Mouse (Mus musculus) large intestine, adult 2 months (tissue): ENCODE results near the gene 5330417C22Rik. TPM values are rescaled to one million over a fixed set of nuclear protein-coding genes. Genes with fewer than 3 reads are reported as not detected.

Experiments
- DNase-seq: peaks from one replicate; pipeline ENCODE4 v3.0.0-alpha.2; 2012; ENCODE audit warnings: low read depth, low spot score
- WGBS: fragments of 180-500 bp; shearing (Covaris S2); methylation state at CpG from one replicate; pipeline ENCODE4 v1.1.7; 2018; 5-methylcytosine and 5-hydroxymethylcytosine counted together
- polyA plus RNA-seq: library from polyadenylated mRNA; depleted of rRNA; stranded (reverse); fragments of >200 nt; gene quantifications from 2 replicates; pipeline ENCODE4 v1.2.3, GENCODE M21; 2012; rRNA removed

Gene 5330417C22Rik
- polyA plus RNA-seq, 1 experiment: 24.4 TPM

DNA sequence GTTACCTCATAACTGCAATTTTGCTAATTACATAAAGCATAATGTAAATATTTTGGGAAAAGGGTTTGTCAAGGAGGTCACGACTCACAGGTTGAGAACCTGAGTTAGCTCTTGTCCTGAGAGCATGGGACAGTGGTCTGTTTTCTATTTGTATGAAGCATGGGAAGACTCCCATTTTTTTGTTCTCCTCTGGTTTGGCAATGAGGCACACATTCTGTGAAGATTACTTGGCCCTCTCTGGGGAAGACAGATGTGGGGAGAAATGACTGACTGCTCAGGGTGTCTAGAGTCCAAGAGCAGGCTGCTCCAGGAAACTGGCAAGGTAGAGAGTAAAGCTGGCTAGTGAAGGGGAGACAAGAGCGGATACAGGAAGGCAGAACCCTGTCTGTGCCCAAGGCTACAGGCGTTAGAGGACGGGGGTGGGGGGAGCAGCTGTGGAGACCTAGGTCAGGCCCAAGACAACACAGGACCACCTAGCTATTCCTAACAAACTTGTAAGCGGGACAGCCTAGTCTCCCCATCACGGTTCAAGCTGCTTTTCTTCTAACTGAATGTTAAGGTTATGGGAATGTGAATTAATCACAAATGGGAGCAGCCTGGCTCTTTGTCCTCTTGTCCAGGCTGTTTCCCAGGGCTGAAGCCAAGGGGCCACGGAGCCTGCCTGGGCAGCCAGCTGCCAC lies 111.3 kb downstream of the 5330417C22Rik start:
- no peak for DNase-seq
- WGBS: 80% methylated on average over 7 of the region's 7 CpGs

DNA sequence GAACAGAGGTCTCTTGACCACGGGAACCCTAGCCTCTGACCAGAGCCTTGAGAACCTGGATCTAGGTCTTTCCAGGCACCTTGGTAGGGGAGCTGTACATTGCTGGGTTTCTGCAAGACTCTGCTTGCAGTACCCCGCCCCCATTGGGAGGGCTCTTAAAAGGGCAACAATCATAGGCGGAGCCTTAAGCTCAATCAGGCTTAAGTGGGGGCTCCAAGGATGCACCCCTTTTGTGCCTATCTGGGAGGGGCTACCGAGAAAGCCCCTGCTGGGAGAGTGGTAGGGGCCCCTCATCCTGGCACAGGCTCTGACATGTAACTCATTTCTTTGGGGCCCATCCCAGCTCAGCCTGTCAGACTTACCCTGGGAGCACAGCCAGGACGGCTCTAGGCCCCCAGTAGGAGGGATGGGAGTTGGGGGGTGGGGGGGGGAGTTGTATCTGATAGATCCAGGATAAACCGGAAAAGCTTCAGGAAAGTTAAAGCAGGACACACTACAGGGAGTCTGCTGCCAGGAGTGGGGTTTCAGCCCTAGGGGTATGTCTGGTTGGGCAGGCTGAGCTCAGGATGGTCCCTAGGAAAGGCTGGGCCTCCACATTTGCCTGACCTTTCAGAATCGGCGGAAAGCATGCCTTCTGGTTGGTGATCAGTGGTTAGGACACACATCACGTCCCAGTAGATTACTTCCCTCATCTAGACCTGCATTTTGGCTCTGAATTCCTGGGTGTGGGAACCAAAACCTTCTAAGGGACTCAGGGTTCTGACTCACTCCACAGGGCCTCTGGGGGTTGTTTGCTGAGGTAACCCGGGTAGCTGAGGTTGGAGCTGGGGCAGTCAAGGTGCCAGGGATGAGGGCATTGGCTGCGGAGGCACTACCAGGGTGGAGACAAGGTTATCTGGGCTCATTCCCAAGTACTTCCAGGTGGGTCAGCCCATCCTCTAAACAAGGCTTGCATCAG lies 112.2 kb downstream of the 5330417C22Rik start:
- WGBS: 18% methylated on average over 11 of the region's 11 CpGs
- no peak for DNase-seq

- DNase-seq: no peak
- 50% methylated on average over 6 of the region's 6 CpGs for WGBS
Measured at GRCm38 (mm10) chr3:108423006-108423405, 113.3 kb downstream of the 5330417C22Rik start.

DNA sequence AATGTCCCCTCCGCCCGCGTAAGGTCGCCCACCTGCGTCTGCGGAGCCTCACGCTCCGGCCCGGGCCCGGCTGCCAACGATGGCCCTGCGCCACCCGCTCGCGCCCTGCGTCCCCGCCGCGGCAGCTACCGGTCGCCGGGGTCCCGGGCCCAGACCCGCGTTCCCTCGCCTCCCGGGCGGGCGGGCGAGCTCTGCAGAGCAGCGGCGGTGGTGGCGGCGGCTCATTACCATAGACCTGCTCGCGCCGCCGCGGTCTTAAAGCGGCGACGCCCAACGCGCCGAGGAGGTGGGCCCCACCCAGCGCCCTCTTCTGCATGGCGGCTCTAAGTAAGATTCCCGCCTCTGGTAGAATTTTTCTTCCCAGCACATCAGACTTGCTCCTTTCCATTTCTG lies 120.5 kb downstream of the 5330417C22Rik start:
- DNase-seq: peak; percentile 22
- under 1% methylated on average over 48 of the region's 48 CpGs for WGBS

- no peak for DNase-seq
Measured at GRCm38 (mm10) chr3:108414857-108415830, 121.2 kb downstream of the 5330417C22Rik start, which contains the start of gene Celsr2. Celsr2 (minus strand) TSS chr3:108415552.

DNA sequence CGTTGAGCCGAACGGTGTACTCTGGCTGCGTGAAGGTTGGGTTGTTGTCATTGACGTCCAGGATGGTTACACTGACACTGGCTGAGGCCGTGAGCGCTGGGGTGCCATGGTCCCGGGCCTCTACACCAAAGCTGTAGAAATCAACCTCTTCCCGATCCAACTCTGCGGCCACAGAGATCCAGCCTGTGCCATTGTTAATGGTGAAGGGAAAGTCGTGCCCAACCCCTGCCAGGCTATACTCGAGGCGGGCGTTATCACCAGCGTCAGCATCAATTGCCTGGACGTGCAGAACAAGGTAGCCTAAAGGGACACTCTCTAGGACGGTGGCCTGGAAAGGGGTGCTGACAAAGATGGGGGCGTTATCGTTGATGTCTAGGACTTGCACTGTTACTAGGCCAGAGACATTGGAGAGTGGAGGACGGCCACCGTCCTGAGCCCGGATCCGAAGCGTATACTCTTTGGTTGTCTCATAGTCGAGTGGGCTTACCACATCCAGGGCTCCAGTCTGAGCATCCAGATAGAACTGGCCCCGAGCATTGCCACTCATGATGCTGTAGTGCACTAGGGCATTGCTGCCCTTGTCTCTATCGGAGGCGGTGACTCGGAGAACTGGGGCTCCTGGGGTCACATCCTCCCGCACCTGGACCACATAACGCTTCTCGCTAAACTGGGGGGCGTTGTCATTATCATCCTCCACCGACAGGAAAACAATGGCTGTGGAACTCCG lies 122.5 kb downstream of the 5330417C22Rik start:
- DNase-seq: no peak
- 98% methylated on average over 35 of the region's 35 CpGs for WGBS

More at GRCm38 (mm10) chr3:108414857-108415830, 121.2 kb downstream of the 5330417C22Rik start, which contains the start of gene Celsr2:
- 9% methylated on average over 67 of the region's 67 CpGs for WGBS

- no peak for DNase-seq
- 72% methylated on average over 8 of the region's 8 CpGs for WGBS
Measured at GRCm38 (mm10) chr3:108411754-108412121, 124.6 kb downstream of the 5330417C22Rik start.

DNA sequence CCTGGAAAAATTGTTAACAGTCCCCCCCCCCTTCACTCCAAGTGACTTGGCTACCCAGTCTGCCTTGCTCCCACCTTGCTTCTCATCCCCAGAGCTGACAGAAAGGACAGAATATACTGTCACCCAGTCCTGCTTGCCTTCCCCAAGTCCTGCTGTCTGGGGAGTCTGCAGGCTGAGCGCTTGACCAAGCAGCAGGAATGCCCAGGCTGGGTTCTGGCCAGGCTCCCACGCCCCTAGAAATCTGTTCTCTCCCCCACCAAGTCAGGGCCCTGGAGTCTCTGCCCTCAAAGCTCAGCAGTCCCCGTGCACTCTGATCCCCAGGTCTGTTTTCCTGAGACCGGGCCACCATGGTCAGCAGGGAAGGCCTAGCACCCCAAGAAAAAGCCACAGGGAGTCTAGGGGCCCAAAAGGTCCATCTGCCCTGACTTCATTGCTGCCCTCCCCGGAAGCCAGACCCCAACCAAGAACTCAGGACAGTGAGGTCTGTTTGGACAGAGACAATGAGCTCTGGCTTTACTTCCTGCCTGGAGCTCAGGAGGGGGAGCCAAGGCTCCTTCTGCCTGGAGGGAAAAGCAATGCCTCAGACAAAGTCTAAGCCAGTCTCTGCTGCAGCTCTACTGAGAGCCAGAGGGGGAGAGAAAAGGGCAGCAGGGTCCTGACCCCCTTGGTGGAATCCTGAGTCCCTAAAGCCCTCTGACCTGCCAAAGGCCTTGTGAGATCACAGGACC lies 125.1 kb downstream of the 5330417C22Rik start:
- no peak for DNase-seq
- 73% methylated on average over 5 of the region's 5 CpGs for WGBS

GRCm38 (mm10) chr3:108410359-108410714 lies 126.0 kb downstream of the 5330417C22Rik start:
- DNase-seq: no peak
- 59% methylated on average over 5 of the region's 5 CpGs for WGBS

DNA sequence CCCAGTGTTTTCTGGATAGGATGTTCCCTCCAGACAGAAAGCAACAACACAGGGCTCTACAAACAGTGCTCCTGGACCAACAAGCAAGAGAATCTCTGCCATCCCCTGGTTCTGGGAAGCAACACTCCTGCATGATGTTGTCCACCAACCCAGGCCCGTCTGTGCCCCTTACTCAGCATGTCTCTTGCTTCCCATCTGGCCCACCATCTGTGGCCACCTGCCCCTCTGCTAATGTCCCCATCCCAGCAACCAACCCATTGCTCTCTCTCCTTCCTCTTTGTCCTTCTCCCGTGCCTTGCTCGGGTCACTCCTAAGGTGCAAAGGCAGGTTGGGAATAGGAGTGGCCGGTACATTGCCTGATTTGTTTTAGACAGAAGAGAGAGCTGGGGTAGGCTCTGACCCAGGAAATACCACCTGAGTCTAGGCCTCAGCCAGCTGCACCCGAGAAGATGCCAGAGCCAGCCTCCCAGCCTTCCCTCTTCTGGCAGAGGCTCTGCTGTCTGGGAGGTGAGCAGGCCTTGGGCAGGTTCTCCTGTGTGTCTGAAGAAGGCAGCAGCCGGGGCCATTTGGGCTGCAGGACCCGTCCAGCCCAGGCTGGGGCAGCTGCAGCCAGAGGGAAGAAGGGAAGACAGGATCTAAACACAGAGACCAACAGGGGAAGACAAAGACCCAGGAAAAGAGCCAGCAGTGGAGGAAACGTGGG lies 126.5 kb downstream of the 5330417C22Rik start:
- WGBS: 70% methylated on average over 8 of the region's 8 CpGs
- no peak for DNase-seq

DNA sequence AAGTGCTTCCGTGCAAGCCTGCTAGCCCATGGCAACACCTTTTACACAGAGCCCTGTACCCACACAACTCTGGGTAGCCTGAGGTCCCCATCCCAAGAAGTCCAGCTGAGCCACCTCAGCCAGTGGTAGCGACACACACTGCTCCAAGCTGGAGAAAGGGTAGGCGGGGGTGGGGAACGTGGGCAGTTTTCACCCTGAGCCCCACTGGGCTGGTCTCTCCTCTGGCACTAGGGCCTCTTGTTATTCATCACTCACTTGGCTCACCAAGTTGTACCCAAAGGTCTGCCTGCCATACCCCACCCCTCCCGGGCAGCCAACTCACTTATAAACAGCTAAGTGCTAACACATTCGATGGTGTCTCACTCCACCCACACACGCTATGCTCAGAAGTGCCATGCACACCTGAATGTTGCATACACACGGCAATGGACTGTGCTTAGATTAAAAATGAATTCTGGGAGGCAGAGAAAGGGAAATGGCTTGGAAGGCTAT lies 127.8 kb downstream of the 5330417C22Rik start:
- WGBS: 88% methylated on average over 8 of the region's 8 CpGs
- DNase-seq: no peak

GRCm38 (mm10) chr3:108406306-108406885 lies 129.9 kb downstream of the 5330417C22Rik start:
- no peak for DNase-seq
- WGBS: 90% methylated on average over 24 of the region's 24 CpGs

Other genes with a start within 250 kb of the 5330417C22Rik start
- gene Mybphl, start 171.6 kb downstream of the 5330417C22Rik start, polyA plus RNA-seq: not detected in 2 replicates
- gene Psrc1, start 152.7 kb downstream of the 5330417C22Rik start, polyA plus RNA-seq: 7.0 and 7.7 TPM in 2 replicates
- gene Celsr2, start 121.0 kb downstream of the 5330417C22Rik start, polyA plus RNA-seq: 1.8 and 2.2 TPM in 2 replicates
- 40.1 and 40.6 TPM in 2 replicates for gene Sars, start 91.3 kb downstream of the 5330417C22Rik start, polyA plus RNA-seq
- gene 1700013F07Rik, start 2.4 kb downstream of the 5330417C22Rik start, polyA plus RNA-seq: not detected in 2 replicates
- 7.0 and 7.3 TPM in 2 replicates for gene Tmem167b, start 25.9 kb upstream of the 5330417C22Rik start, polyA plus RNA-seq
- 4.3 and 4.6 TPM in 2 replicates for gene Taf13, start 35.2 kb upstream of the 5330417C22Rik start, polyA plus RNA-seq
- gene Wdr47, start 54.7 kb upstream of the 5330417C22Rik start, polyA plus RNA-seq: 2.0 and 2.2 TPM in 2 replicates
- 21.9 and 28.5 TPM in 2 replicates for gene Clcc1, start 117.4 kb upstream of the 5330417C22Rik start, polyA plus RNA-seq
- gene Gpsm2, start 185.8 kb upstream of the 5330417C22Rik start, polyA plus RNA-seq: 12.2 and 18.7 TPM in 2 replicates
- 0.38 TPM in 1 of 2 replicates, not detected in the other for gene Aknad1, start 203.1 kb upstream of the 5330417C22Rik start, polyA plus RNA-seq